Mouse (Mus musculus): ENCODE measurements around the gene Gtf2ird2. TPM values are rescaled to one million over a fixed set of nuclear protein-coding genes. Genes with fewer than 3 reads are reported as not detected.

Gtf2ird2 gene
- polyA plus RNA-seq, 1 experiment from 2014 or later = 15.8 TPM

DNA sequence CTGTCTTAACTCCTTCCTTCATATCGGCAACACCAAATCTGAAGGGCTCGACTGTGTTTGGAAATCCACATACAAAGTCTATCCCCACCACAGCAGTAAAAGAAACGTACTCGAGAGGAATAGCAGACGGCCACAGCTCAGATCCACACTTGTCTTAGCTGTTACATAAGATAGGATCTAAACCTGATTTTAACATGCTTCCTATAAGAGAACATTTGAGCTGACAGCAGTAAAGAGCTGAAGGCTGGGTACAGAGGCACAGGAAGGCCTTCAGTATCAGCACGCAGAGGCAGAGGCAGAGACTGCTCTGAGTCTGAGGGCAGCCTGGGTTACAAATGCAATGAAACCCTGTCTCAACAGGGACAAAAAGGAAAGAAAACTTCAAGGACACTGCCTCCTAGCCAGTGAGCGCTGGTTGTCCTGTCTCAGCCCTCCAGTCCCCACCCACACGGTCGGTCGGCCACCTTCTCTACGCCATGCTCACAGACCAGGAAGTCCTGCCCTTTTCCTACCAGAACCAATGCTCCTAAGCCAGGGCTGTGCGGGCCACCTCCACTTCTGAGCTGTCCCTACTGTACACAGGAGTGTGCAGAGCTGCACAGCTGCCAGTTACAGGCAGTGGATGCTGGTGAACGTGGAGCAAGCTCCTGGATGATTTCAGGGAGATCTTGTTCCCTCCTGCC is 73.7 kb downstream of the Gtf2ird2 start:
- H3K4me2 ChIP-seq = no peak overlapping the region
- H3K27ac ChIP-seq (replicated peaks) = no peak overlapping the region
- H3K4me1 ChIP-seq (replicated peaks) = no peaks in the 10 kb centered on the region
- H3K9me3 ChIP-seq = no peaks in the 10 kb centered on the region
- no peaks in the 10 kb centered on the region for H3K27me3 ChIP-seq
- H3K4me3 ChIP-seq = no peak overlapping the region
- ATAC-seq (ENCODE audit: low FRiP score, low read depth) = no peak
- WGBS = 94% methylated on average over 13 of the region's 13 CpGs
- H3K9ac ChIP-seq = no peak overlapping the region
- peaks cover 89% of the 10 kb centered on the region for H3K36me3 ChIP-seq

DNA sequence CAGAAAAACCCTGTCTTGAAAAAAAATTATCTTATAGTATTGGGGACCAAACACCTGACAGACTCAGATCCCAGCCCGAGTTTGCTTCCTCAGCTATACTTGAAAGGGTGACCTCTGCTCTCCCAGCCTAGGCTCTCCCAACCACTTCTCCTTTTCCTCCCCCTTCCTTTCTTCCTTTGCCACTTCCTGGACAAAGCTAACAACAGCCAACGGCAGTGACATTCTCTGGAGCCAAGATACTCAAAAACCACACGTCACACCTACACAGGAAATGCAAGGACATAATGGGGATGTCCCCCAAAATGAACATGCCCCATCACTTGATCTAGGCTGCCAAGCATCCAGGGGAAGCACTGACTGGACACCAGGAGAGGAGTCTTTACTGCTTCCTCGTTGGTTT is 74.6 kb downstream of the Gtf2ird2 start:
- 92% methylated on average over 4 of the region's 4 CpGs for WGBS
- no peak overlapping the region for H3K4me2 ChIP-seq
- peaks cover 89% of the 10 kb centered on the region for H3K36me3 ChIP-seq
- H3K4me1 ChIP-seq (replicated peaks) = no peaks in the 10 kb centered on the region
- no peaks in the 10 kb centered on the region for H3K27me3 ChIP-seq
- no peak overlapping the region for H3K4me3 ChIP-seq
- H3K27ac ChIP-seq (replicated peaks) = no peak overlapping the region
- ATAC-seq (ENCODE audit: low FRiP score, low read depth) = no peak
- H3K9me3 ChIP-seq = no peaks in the 10 kb centered on the region
- no peak overlapping the region for H3K9ac ChIP-seq

DNA sequence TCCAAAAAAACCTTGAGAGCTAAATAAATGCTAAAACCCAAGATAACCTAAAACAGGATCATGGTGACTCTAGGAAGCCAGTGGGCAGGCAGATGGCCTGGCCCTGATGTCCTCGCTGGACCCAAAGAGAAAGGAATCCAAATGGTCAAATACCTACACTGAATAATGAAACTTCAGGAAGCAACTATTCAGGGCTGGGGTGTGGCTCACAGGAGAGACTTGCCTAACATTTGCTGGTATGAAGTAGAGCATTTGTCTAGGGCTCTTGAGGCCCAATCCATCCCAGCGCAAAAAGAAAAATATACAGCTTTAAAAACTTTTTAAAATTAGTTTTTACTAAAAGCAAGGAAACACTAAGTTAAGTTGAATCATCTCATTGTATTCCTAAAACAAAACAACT is 75.1 kb downstream of the Gtf2ird2 start:
- H3K9ac ChIP-seq = no peak overlapping the region
- no peak for ATAC-seq (ENCODE audit: low FRiP score, low read depth)
- no peak overlapping the region for H3K4me2 ChIP-seq
- WGBS = 97% methylated on average over 2 of the region's 2 CpGs
- peaks cover 89% of the 10 kb centered on the region for H3K36me3 ChIP-seq
- no peaks in the 10 kb centered on the region for H3K4me1 ChIP-seq (replicated peaks)
- no peaks in the 10 kb centered on the region for H3K27me3 ChIP-seq
- H3K27ac ChIP-seq (replicated peaks) = no peak overlapping the region
- no peaks in the 10 kb centered on the region for H3K9me3 ChIP-seq
- no peak overlapping the region for H3K4me3 ChIP-seq

DNA sequence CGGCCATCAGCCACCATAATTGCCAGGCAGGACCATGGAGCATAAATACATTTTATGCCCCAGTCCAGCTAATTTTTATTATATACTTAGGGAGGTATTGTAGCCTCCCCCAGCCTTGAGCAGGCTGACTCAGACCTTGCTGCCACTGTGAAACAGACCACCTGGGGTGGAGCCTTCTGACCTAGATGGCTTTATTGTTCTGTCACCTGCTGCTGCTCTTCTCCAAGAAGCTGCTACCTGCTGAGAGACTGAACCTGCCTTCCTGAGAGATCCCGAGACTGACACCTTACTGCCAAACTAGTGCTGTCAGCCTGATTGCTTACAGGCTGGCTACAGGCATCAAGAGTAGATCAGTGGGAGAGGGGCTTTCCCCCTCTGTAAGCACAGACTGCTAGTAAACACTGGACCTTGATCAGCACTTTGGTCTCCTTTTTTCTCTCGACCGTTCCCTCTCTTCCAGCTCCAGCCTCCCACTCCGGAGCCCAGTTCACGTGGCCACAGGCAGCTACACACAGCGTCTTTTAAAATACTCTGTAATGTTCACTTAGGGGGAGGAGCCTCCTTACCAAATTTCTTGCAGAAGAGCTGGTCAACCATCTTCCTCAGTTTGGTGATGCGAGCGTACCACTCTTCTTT is 76.3 kb downstream of the Gtf2ird2 start:
- Histone ChIP-seq H3K27ac (replicated peaks) (no peak overlapping the region), H3K9me3 (no peaks in the 10 kb centered on the region), H3K4me1 (replicated peaks) (no peaks in the 10 kb centered on the region), H3K36me3 (peaks cover 90% of the 10 kb centered on the region), H3K4me3 (no peak overlapping the region), H3K27me3 (no peaks in the 10 kb centered on the region), H3K9ac (no peak overlapping the region), H3K4me2 (no peak overlapping the region)
- ATAC-seq (ENCODE audit: low FRiP score, low read depth) = no peak
- WGBS = 91% methylated on average over 9 of the region's 9 CpGs

DNA sequence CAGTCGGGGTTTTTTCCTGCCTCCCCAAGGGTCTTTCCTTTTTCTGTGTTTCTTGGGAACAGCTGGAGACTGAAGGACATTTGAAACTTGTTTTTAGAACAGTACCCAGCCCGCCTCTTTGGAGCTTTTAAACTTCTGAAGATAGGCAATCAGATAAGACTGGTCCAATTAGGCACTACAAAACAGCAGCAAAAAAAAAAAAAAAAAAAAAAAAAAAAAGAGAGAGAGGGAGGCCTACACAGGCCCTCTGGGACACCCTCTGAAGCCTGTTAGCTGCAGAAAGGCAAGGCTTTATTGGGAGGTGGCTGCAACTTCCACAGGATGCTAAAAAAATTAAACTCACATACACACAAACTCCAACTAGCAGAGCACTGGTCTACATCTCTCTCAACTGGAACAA is 82.1 kb downstream of the Gtf2ird2 start:
- ATAC-seq (ENCODE audit: low FRiP score, low read depth) = no peak
- Histone ChIP-seq H3K4me3 (no peak overlapping the region), H3K4me2 (no peak overlapping the region), H3K9ac (no peak overlapping the region), H3K9me3 (no peaks in the 10 kb centered on the region), H3K4me1 (replicated peaks) (no peaks in the 10 kb centered on the region), H3K36me3 (peaks cover 91% of the 10 kb centered on the region), H3K27me3 (no peaks in the 10 kb centered on the region), H3K27ac (replicated peaks) (no peak overlapping the region)
- WGBS = 86% methylated on average over 2 of the region's 2 CpGs

DNA sequence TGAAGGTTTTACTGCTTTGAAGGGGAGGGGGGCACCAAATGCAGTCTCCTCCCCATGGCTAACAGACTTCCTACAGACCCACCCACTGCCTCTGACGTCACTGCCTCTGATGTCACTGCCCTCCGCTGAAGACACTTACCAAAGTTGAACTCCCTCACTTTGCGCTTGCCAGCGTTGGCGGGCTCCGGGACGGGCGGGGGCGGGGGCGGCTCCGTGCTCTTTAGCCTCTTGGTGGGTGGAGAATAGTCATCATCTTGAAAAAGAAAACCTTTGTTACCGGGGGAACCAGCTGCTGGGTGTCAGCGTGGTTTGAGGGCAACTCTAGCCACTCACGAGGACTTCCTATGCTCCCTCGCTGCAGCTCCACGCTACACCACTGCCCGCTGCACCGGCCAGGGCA is 82.6 kb downstream of the Gtf2ird2 start:
- no peak overlapping the region for H3K27ac ChIP-seq (replicated peaks)
- H3K27me3 ChIP-seq = no peaks in the 10 kb centered on the region
- H3K4me3 ChIP-seq = no peak overlapping the region
- H3K9ac ChIP-seq = no peak overlapping the region
- H3K9me3 ChIP-seq = no peaks in the 10 kb centered on the region
- no peak overlapping the region for H3K4me2 ChIP-seq
- H3K36me3 ChIP-seq = peaks cover 91% of the 10 kb centered on the region
- no peak for ATAC-seq (ENCODE audit: low FRiP score, low read depth)
- WGBS = 87% methylated on average over 18 of the region's 18 CpGs
- H3K4me1 ChIP-seq (replicated peaks) = no peaks in the 10 kb centered on the region

DNA sequence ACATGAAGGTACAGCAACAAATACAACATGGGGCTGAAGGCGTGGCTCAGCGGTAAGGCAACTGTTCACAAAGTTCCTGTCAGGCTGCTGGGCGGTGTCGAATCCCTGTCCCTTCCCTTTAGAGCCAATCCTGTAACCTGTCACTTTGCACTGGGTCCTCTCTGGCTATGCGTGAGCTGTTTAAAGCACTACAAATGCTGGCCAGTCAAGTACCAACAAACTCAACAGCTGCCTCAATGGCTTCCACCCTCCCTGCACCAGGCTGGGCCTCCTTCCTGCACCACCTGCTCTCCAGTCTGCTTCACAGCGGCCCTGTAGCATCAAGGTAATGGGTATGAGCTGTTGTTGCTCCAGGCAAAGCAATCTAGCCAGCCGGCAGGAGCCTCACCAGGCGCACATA is 84.9 kb downstream of the Gtf2ird2 start:
- no peaks in the 10 kb centered on the region for H3K4me1 ChIP-seq (replicated peaks)
- peaks cover 92% of the 10 kb centered on the region for H3K36me3 ChIP-seq
- H3K9ac ChIP-seq = no peak overlapping the region
- no peaks in the 10 kb centered on the region for H3K9me3 ChIP-seq
- ATAC-seq (ENCODE audit: low FRiP score, low read depth) = no peak
- 97% methylated on average over 8 of the region's 8 CpGs for WGBS
- H3K4me3 ChIP-seq = no peak overlapping the region
- H3K4me2 ChIP-seq = no peak overlapping the region
- H3K27me3 ChIP-seq = no peaks in the 10 kb centered on the region
- no peak overlapping the region for H3K27ac ChIP-seq (replicated peaks)

DNA sequence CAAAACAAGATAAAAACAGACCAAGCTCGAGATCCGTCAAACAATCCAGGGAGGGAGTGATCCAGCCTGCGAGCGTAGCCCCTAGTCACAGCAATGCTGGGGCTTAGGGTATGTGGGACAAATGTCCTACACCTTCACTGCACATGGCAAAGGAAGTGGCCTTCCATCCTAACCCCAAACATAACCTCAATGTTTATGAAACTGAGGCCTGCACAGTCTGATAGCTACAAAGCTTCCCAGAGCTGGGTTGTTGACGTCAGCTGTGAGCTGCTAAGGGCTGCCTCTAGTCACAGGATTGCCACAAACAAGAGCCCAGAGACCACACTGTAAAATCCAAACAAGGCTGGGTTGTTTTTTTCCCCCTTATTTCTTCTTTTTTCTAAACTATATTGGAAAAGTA is 85.9 kb downstream of the Gtf2ird2 start:
- Histone ChIP-seq H3K27ac (replicated peaks) (no peak overlapping the region), H3K9me3 (no peaks in the 10 kb centered on the region), H3K36me3 (peaks cover 89% of the 10 kb centered on the region), H3K4me2 (no peak overlapping the region), H3K4me1 (replicated peaks) (no peaks in the 10 kb centered on the region), H3K9ac (no peak overlapping the region), H3K27me3 (no peaks in the 10 kb centered on the region), H3K4me3 (no peak overlapping the region)
- 86% methylated on average over 5 of the region's 5 CpGs for WGBS
- no peak for ATAC-seq (ENCODE audit: low FRiP score, low read depth)

DNA sequence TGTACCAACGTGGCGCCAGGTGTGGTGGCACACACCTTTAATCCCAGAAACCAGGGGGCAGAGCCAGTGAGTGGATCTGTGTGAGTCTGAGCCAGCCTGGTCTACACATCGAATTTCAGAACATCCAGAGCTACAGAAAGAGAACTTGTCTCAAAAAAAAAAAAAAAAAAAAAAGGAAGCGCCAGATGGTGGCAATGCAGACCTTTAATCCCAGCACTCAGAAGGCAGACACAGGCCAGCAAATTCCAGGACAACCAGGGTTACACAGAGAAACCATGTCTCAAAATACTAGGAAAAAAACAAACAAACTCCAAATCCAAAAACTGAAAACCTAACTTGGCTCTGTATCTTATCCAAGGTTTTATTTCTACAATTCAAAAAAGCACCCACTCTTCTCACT is 86.7 kb downstream of the Gtf2ird2 start:
- H3K4me2 ChIP-seq = no peak overlapping the region
- no peak overlapping the region for H3K27ac ChIP-seq (replicated peaks)
- no peaks in the 10 kb centered on the region for H3K4me1 ChIP-seq (replicated peaks)
- no peak overlapping the region for H3K9ac ChIP-seq
- 93% methylated on average over 4 of the region's 4 CpGs for WGBS
- no peaks in the 10 kb centered on the region for H3K27me3 ChIP-seq
- no peak for ATAC-seq (ENCODE audit: low FRiP score, low read depth)
- peaks cover 88% of the 10 kb centered on the region for H3K36me3 ChIP-seq
- H3K9me3 ChIP-seq = no peaks in the 10 kb centered on the region
- no peak overlapping the region for H3K4me3 ChIP-seq

DNA sequence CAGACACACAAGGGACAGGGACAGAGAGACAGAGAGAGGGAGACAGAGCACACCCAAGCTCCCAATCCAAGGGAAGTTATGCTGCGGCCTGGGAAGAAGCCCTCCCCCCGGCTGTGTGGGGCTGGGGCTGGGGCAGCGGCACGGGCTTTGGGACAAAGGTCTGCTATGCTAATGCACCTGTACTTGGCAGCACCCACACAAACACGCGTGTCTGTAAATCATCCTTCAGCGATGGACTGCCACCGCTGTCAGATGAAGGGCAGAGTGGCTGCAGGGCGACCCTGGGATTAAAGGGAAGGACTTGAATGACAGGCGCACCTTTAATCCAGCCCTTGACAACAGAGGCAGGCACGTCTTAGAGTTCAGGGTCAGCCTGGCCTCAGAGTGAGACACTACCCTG is 87.6 kb downstream of the Gtf2ird2 start:
- Histone ChIP-seq H3K27ac (replicated peaks) (no peak overlapping the region), H3K9me3 (no peaks in the 10 kb centered on the region), H3K27me3 (no peaks in the 10 kb centered on the region), H3K4me3 (no peak overlapping the region), H3K4me2 (no peak overlapping the region), H3K9ac (no peak overlapping the region), H3K36me3 (peaks cover 87% of the 10 kb centered on the region), H3K4me1 (replicated peaks) (no peaks in the 10 kb centered on the region)
- 89% methylated on average over 11 of the region's 11 CpGs for WGBS
- no peak for ATAC-seq (ENCODE audit: low FRiP score, low read depth)

DNA sequence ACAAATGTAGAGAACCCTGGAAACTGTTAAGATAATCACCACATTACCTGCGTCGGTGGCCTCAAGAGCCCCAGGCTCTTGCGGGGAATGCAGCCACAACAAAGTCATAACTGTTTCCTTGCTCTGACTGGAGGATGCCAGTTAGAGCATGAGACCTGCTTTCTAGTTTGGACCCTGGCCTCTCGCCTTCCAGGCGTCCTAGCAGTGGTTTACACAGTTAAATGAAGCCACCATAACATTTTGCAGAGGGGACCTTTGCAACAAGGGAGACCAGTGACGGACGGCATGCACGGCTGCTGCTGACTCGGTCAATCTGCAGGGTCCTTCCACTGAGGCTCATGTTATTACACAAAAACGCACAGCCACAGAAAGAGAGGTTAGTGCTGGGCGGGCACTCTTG is 88.9 kb downstream of the Gtf2ird2 start:
- WGBS = 81% methylated on average over 11 of the region's 11 CpGs
- H3K9ac ChIP-seq = no peak overlapping the region
- no peak overlapping the region for H3K27ac ChIP-seq (replicated peaks)
- H3K27me3 ChIP-seq = no peaks in the 10 kb centered on the region
- no peaks in the 10 kb centered on the region for H3K9me3 ChIP-seq
- ATAC-seq (ENCODE audit: low FRiP score, low read depth) = no peak
- H3K4me3 ChIP-seq = no peak overlapping the region
- H3K4me1 ChIP-seq (replicated peaks) = no peaks in the 10 kb centered on the region
- H3K36me3 ChIP-seq = peaks cover 76% of the 10 kb centered on the region
- H3K4me2 ChIP-seq = no peak overlapping the region

DNA sequence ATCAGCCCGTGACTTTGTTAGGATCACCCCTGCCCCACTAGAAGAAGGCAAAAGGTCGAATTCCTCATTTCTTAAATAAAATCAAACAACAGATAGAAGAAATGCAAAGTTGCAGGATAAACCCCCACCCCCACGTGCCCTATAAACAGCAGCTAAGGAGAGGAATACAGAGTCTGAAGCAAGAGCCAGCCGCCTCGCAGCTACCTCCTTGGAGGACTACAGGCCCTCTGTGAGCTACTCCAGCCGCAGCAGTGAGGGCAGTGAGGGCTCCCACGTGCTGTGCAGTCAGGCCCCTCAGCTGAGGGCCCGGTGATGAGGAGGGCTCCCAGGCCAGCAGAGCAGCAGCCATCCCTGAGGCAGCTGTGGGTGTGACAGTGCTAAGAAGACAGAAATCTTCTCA is 89.9 kb downstream of the Gtf2ird2 start:
- no peaks in the 10 kb centered on the region for H3K4me1 ChIP-seq (replicated peaks)
- no peak overlapping the region for H3K4me2 ChIP-seq
- H3K9ac ChIP-seq = no peak overlapping the region
- no peak overlapping the region for H3K4me3 ChIP-seq
- no peak overlapping the region for H3K27ac ChIP-seq (replicated peaks)
- H3K27me3 ChIP-seq = no peaks in the 10 kb centered on the region
- peaks cover 74% of the 10 kb centered on the region for H3K36me3 ChIP-seq
- H3K9me3 ChIP-seq = no peaks in the 10 kb centered on the region
- 87% methylated on average over 8 of the region's 8 CpGs for WGBS
- no peak for ATAC-seq (ENCODE audit: low FRiP score, low read depth)

Data from hindbrain, embryonic 15.5 days (tissue).